Mouse (Mus musculus): ENCODE data around the gene 2010111I01Rik. TPM values are rescaled to one million over a fixed set of nuclear protein-coding genes. Genes with fewer than 3 reads are reported as not detected.

2010111I01Rik gene
- total RNA-seq, 2 experiments from 2014 or later = 127 to 139 TPM

GRCm38 (mm10) chr13:63278141-63278631, 313.5 kb downstream of the 2010111I01Rik start:
- no peak for DNase-seq (ENCODE audit: low spot score in 2 of 2)

GRCm38 (mm10) chr13:63278796-63279475, 314.2 kb downstream of the 2010111I01Rik start:
- peak in 1 of 2 experiments; percentile 46 for DNase-seq (ENCODE audit: low spot score in 2 of 2)

GRCm38 (mm10) chr13:63279807-63280206, 315.1 kb downstream of the 2010111I01Rik start:
- no peak for DNase-seq (ENCODE audit: low spot score in 2 of 2)

- no peak for DNase-seq (ENCODE audit: low spot score in 2 of 2)
These were observed 315.7 kb downstream of the 2010111I01Rik start for GRCm38 (mm10) chr13:63280344-63280743.

GRCm38 (mm10) chr13:63281206-63281605, 316.5 kb downstream of the 2010111I01Rik start:
- no peak for DNase-seq (ENCODE audit: low spot score in 2 of 2)

- no peak for DNase-seq (ENCODE audit: low spot score in 2 of 2)
These were observed 318.5 kb downstream of the 2010111I01Rik start for GRCm38 (mm10) chr13:63283236-63283635.

GRCm38 (mm10) chr13:63284748-63285147, 320.1 kb downstream of the 2010111I01Rik start:
- no peak for DNase-seq (ENCODE audit: low spot score in 2 of 2)

GRCm38 (mm10) chr13:63286483-63287102, 321.9 kb downstream of the 2010111I01Rik start:
- DNase-seq (ENCODE audit: low spot score in 2 of 2) = no peak

- no peak for DNase-seq (ENCODE audit: low spot score in 2 of 2)
These were observed 324.5 kb downstream of the 2010111I01Rik start for GRCm38 (mm10) chr13:63289152-63289551.

GRCm38 (mm10) chr13:63289687-63290086, 325.0 kb downstream of the 2010111I01Rik start:
- DNase-seq (ENCODE audit: low spot score in 2 of 2) = no peak

- DNase-seq (ENCODE audit: low spot score in 2 of 2) = no peak
These were observed 325.4 kb downstream of the 2010111I01Rik start for GRCm38 (mm10) chr13:63290126-63290525.

- no peak for DNase-seq (ENCODE audit: low spot score in 2 of 2)
These were observed 326.3 kb downstream of the 2010111I01Rik start for GRCm38 (mm10) chr13:63291016-63291415.

- no peak for DNase-seq (ENCODE audit: low spot score in 2 of 2)
These were observed 329.0 kb downstream of the 2010111I01Rik start for GRCm38 (mm10) chr13:63293647-63294046.

GRCm38 (mm10) chr13:63294359-63295193, 329.9 kb downstream of the 2010111I01Rik start:
- DNase-seq (ENCODE audit: low spot score in 2 of 2) = no peak

GRCm38 (mm10) chr13:63296300-63296699, 331.6 kb downstream of the 2010111I01Rik start:
- DNase-seq (ENCODE audit: low spot score in 2 of 2) = no peak

GRCm38 (mm10) chr13:63297003-63297402, 332.3 kb downstream of the 2010111I01Rik start:
- no peak for DNase-seq (ENCODE audit: low spot score in 2 of 2)

GRCm38 (mm10) chr13:63297933-63298332, 333.2 kb downstream of the 2010111I01Rik start:
- no peak for DNase-seq (ENCODE audit: low spot score in 2 of 2)

GRCm38 (mm10) chr13:63298931-63299330, 334.2 kb downstream of the 2010111I01Rik start:
- DNase-seq (ENCODE audit: low spot score in 2 of 2) = no peak

- no peak for DNase-seq (ENCODE audit: low spot score in 2 of 2)
These were observed 336.2 kb downstream of the 2010111I01Rik start for GRCm38 (mm10) chr13:63300929-63301328.

GRCm38 (mm10) chr13:63301764-63302209, 337.1 kb downstream of the 2010111I01Rik start:
- DNase-seq (ENCODE audit: low spot score in 2 of 2) = no peak

- DNase-seq (ENCODE audit: low spot score in 2 of 2) = no peak
These were observed 337.7 kb downstream of the 2010111I01Rik start for GRCm38 (mm10) chr13:63302381-63302780.
